Mouse (Mus musculus) mouse trophoblast stem cell (cell line): Measurements from ENCODE around the gene Hist2h2aa2.
"Not testable (repeated sequence)": the region's sequence is repeated elsewhere in the genome, so short reads cannot be mapped to it uniquely, and the experiment has no call there.

ENCODE experiments used
- in situ Hi-C, 2 experiments: fragments of 300-500 bp; cut with MseI, MboI; formaldehyde crosslinking; loops; 2 replicates in 1 of 2; 3 replicates in 1 of 2; pipeline ENCODE4 v1.15.1; 2025

Gene Hist2h2aa2

GRCm38 (mm10) chr3:96262216-96262875 is 22.3 kb upstream of the Hist2h2aa2 start:
- in situ Hi-C loops = no loop called here

DNA sequence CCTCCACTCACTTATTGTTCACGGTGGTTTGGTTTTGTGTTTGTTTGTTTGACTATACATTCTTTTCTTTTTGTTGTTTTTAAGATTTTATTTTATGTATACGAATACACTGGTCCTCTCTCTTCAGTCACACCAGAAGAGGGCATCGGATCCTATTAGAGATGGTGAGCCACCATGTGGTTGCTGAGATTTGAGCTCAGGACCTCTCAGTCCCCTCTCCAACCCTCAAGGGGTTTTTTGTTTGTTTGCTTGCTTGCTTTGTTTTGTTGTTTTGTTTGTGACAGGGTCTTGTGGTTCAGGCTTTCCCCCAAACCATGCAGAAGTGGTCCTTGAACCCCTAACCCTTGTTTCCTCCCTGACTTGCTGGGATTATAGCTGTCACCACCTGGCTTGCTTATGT is 21.5 kb upstream of the Hist2h2aa2 start:
- in situ Hi-C loops = no loop called here

DNA sequence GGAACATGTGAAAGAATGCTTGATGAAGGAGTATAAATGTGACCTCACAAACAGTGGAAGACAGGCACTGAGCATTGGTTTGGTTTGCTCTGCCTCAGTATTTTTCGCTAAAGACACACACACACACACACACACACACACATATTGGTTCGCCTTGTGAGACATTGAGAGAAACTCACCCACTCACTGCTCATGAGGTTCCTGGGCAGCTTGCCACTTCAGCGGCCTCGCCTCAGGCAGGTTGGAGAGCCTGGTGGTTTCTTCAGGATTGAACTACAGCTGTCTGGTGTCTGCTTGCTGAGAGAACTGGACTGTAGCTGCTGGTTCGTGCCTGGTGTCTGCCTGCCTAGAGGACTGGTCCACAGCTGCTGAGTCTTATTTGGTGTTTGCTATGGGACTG is 20.1 kb upstream of the Hist2h2aa2 start:
- in situ Hi-C loops = no loop called here

DNA sequence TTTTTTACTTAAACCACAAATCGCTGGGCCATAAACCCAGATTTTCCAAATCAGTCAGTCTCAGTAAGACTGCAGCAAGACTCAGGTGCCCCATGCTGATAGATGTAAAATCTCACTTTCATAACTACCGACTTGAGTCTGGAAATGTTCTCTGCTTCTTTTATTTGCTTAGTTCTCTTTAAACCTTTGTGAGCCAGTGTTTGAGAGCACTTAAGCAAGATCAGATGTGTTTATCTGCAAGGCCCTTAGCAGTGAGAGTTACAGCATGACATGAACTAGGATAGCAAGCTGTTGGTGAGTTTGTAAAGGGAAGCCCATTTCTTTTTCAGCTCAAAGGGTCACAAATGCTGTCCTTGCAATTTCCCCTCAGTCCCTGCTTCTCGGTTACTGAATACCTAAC is 17.1 kb upstream of the Hist2h2aa2 start:
- in situ Hi-C loops = no loop called here

DNA sequence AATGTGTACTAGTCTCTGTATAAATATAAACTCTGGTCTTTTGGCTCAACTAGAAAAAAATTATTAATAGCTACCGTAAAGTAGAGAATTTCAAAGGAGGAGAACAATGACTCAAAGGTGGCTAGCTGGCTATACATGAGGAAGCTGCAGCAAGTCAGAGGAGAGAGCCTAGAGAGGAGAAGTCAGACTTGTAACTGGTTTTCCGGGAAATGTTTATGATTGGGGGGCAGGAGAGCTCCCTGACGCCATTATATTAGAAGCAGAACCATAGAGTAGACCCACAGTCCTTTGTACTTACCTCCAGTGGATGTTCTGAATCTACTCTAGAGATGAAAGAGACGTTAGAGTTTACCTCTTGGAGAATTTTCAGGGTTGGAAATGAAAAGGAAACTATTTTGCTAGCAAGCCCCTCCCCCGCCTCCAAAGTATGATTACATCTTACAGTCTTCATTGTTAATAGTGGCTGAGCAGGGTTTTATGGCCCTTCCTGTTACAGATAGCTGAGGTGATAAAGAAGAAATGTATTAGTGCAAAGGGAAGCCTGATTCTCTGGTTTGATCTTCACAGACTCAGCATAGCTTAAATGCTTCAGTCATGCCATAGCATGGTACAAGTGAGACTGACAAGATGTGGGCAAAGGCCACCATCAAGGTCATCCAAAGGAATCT is 16.0 kb upstream of the Hist2h2aa2 start:
- in situ Hi-C loops = no loop called here

- in situ Hi-C loops = no loop called here
Measured at GRCm38 (mm10) chr3:96254683-96255355, 14.7 kb upstream of the Hist2h2aa2 start.

DNA sequence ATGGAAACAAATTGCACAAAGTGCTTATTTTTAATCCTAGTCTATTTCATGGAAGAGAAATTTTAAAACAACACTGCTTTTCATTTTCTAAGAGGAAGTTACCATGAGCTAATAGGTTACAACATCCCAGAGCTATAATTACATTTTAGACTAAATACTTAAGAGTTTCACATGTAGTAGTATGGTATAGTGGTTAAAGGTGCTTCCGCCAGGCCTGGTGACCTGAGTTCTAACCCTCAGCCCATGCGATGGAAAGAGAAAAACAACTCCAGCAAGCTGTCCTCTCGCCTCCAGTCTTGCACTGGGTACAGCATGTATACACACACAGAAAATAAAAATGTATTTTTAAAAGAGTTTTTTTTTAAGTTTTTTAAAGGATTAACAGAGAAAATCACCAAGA is 11.7 kb upstream of the Hist2h2aa2 start:
- in situ Hi-C loops = no loop called here

GRCm38 (mm10) chr3:96250890-96251289 is 10.8 kb upstream of the Hist2h2aa2 start:
- in situ Hi-C loops = no loop called here

DNA sequence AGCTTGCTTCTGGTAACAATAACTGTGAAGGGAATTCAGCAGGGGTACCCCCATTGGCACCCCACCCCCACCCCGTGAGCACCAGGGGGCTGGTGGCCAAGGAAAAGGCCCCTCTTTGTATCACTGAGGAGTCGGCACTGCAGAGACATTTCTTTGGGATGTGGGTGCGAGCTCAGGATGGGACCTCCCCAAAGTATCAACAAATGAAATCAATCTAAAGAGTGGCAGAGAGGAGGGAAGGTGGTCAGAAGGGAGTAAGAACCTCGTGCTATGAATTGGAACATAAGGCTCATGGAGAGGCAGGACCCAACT is 8.9 kb upstream of the Hist2h2aa2 start:
- in situ Hi-C loops = no loop called here

DNA sequence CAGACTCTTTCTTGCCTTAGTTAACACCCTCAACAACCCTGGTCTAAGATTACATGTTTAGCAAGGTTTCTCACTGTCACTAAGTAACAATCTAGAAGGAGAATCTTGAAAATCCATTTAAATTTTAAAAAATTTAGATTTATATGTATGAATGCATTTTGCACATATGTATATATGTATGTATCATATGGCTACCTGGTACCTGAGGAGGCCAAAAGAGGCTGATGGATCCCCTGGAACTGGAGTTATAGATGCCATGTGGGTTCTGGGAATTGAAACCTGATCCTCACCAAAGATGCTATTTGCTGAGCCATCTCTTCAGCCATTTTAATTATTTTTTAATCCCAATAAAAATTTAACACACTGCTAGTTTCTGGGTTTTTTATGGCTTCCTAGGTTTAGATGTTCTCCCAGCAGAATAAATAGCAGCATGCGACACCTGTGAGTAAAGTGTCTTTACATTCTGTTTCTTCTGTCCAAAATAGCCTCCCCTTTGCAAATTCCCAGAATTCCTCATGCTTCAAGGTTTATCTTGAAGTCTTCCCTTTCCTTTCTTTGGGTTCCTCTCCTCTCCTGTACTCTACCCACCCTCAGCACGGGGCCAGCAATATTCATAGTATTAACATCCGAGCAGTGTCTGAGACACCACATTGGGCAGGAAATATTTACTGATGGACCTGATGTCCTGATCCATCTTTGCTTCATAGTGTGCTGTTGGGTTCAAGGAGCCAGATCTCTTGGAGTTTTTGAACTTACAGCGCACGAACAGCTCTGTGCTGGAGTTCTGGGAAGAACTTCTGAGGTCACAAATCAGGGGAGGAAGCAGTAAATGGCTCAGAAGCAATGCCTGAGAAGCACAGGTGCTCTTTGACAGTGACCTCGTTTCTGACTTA is 8.3 kb upstream of the Hist2h2aa2 start:
- in situ Hi-C loops = no loop called here

- in situ Hi-C loops = no loop called here
Measured at GRCm38 (mm10) chr3:96247356-96248140, 7.5 kb upstream of the Hist2h2aa2 start.

DNA sequence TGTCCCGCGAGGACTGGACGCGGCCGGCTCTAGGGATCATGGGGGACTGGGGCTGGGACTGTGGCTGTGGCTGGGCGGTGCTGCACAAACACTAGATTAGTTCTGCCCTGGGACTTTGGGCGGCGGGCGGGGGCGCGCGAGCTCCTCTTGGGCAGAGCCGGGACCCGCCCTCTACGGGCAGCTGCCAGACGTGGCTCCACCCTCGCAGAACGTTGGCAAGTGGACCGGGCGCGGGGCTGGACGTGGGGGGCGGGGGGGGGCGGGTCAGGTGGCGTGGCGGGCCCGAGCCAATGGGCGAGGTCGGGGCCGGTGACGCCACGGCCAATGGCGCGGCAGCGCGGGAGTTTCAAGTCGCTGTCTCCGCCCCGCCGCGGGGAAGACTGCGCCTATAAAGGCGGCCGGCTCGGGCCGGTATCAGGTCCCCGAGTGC is 6.4 kb upstream of the Hist2h2aa2 start, which contains the start of gene Hist2h3c1:
TSS of gene Hist2h3c1 (plus strand) at position 259 of the 430 bp plus-strand sequence.
- in situ Hi-C loops = not testable (repeated sequence)

- in situ Hi-C loops = not testable (repeated sequence)
Measured at GRCm38 (mm10) chr3:96246018-96246417, 5.9 kb upstream of the Hist2h2aa2 start.

DNA sequence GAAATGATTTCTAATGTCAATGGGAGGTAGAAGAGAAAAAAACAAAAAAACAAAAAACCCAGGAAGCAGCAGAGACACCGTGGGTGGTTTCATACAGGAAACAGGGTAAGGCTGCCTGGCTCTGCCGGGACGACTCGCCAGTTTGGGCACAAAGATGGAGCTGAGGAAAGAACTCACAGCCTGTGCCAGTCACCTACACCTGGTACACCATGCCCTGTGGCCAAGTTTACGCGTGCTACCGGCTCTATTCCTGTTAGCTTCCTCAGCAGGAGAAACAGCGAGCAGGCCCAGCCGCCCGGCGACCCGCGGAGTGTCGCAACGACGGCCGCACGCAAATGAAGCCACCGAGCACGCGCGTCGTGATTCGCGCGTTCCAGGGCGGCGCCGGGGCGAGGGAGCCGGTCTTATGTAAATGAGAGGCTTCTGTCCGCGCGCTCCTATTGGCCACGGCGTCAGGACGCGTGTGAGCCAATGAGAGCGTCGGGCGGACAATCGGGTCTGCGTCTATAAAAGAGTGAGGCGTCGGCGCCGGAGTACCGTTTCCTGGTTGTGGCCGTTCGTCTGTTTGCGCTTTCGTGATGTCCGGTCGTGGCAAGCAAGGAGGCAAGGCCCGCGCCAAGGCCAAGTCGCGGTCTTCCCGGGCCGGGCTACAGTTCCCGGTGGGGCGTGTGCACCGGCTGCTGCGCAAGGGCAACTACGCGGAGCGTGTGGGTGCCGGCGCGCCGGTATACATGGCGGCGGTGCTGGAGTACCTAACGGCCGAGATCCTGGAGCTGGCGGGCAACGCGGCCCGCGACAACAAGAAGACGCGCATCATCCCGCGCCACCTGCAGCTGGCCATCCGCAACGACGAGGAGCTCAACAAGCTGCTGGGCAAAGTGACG is 5.2 kb upstream of the Hist2h2aa2 start, which contains the start of gene Hist2h2aa1:
TSS of gene Hist2h2aa1 (plus strand) at position 495 of the 884 bp plus-strand sequence.
- in situ Hi-C loops = not testable (repeated sequence)

GRCm38 (mm10) chr3:96243921-96244572 is 4.0 kb upstream of the Hist2h2aa2 start:
- in situ Hi-C loops = no loop called here

- in situ Hi-C loops = no loop called here
Measured at GRCm38 (mm10) chr3:96240799-96241197, 722 bp upstream of the Hist2h2aa2 start.

DNA sequence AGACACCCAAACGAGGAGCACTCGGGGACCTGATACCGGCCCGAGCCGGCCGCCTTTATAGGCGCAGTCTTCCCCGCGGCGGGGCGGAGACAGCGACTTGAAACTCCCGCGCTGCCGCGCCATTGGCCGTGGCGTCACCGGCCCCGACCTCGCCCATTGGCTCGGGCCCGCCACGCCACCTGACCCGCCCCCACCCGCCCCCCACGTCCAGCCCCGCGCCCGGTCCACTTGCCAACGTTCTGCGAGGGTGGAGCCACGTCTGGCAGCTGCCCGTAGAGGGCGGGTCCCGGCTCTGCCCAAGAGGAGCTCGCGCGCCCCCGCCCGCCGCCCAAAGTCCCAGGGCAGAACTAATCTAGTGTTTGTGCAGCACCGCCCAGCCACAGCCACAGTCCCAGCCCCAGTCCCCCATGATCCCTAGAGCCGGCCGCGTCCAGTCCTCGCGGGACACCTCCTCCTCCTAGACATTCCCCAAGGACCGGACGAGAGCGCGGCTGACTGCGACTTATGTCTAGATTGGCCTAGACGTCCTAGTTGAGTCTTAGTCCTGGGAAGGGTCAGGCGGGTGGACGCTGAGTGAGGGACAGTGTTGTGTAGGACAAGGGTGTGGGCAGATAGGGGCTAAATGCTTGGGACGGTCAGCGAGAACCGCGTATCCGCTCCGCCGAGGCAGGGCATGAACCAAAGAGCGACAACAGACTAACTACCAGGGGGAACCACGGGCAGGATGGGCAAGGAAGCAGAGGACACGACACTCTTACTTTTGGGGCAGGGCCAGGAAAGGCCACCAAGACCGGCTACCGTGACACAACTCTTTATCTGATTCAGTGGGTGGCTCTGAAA is 902 bp downstream of the Hist2h2aa2 start, which contains the start of gene Hist2h3c2:
TSS of gene Hist2h3c2 (minus strand) at position 174 of the 840 bp plus-strand sequence.
- in situ Hi-C loops = not testable (repeated sequence)

- in situ Hi-C loops = no loop called here
Measured at GRCm38 (mm10) chr3:96237904-96238511, 2.1 kb downstream of the Hist2h2aa2 start.
